Mouse (Mus musculus) forebrain, embryonic 10.5 days (tissue): ENCODE results near the gene Tspan3. TPM values are rescaled to one million over a fixed set of nuclear protein-coding genes. Genes with fewer than 3 reads are reported as not detected.
A peak's percentile ranks its signal among the peaks of the same experiment; 100 is the strongest.

Experiments used
- DNase-seq: peaks from one replicate; pipeline ENCODE4 v3.0.0-alpha.2; 2017; ENCODE audit warnings: low spot score; ENCODE audit errors: extremely low spot score
- H3K27ac ChIP-seq: fragments of 300-500 bp; sonication (generic); 2 replicates; pipeline ENCODE4 v1.5.1; 2016; ENCODE audit warnings: mild to moderate bottlenecking
- H3K27me3 ChIP-seq: fragments of 300-500 bp; sonication (generic); 2 replicates; pipeline ENCODE4 v1.6.1; 2016; ENCODE audit warnings: mild to moderate bottlenecking; ENCODE audit not compliant: poor library complexity, severe bottlenecking
- H3K36me3 ChIP-seq: fragments of 300-500 bp; sonication (generic); replicated peaks from 2 replicates; pipeline ENCODE4 v1.6.1; 2016; ENCODE audit warnings: mild to moderate bottlenecking, moderate library complexity
- H3K4me1 ChIP-seq: fragments of 300-500 bp; sonication (generic); 2 replicates; pipeline ENCODE4 v1.6.1; 2016
- H3K4me3 ChIP-seq: fragments of 300-500 bp; sonication (generic); 2 replicates; pipeline ENCODE4 v1.5.1; 2016; ENCODE audit warnings: mild to moderate bottlenecking, moderate library complexity
- H3K9me3 ChIP-seq: fragments of 300-500 bp; sonication (generic); 2 replicates; pipeline ENCODE4 v1.6.1; 2016; ENCODE audit warnings: mild to moderate bottlenecking, moderate library complexity
- WGBS: fragments of 180-500 bp; shearing (Covaris S2); methylation state at CpG from one replicate; pipeline ENCODE4 v1.1.7; 2016; 5-methylcytosine and 5-hydroxymethylcytosine counted together
- polyA plus RNA-seq: library from polyadenylated mRNA; unstranded; fragments of >200 nt; fragmentation: Nextera tagmentation; extraction: Ambion mirVana; gene quantifications from 2 replicates; pipeline ENCODE4 v1.2.1, GENCODE M21; 2016

Tspan3 gene
- polyA plus RNA-seq, 1 experiment from 2014 or later = 510 TPM

DNA sequence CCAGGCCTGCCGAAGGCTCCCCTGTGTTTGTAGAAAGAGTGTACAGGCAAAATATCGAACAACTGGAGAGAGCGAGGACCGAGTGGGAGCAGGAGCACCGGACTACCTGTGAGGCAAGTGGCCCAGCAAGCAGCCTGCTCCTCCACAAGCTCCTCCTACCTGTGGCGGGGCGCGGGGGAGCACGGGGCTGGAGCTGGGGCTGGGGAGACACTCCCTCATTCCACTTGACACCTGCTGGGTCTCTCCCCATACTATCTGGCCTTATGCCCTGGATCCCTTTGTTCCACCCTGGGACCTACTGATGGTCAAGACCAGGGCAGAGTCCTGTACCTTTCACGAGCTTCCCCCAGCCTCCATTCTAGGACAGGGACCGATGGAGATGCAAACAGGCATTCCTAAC is 40.7 kb downstream of the Tspan3 start:
- Histone ChIP-seq H3K27me3 (peaks cover 11% of the 10 kb centered on the region), H3K9me3 (no peaks in the 10 kb centered on the region), H3K4me3 (no peak overlapping the region), H3K27ac (0 out of 2 replicates have a peak overlapping the region, but pooled peaks have one; percentile 25), H3K4me1 (peaks cover 17% of the 10 kb centered on the region), H3K36me3 (peaks cover 33% of the 10 kb centered on the region)
- 31% methylated on average over 11 of the region's 11 CpGs for whole genome bisulfite sequencing
- no peak for DNase-seq

DNA sequence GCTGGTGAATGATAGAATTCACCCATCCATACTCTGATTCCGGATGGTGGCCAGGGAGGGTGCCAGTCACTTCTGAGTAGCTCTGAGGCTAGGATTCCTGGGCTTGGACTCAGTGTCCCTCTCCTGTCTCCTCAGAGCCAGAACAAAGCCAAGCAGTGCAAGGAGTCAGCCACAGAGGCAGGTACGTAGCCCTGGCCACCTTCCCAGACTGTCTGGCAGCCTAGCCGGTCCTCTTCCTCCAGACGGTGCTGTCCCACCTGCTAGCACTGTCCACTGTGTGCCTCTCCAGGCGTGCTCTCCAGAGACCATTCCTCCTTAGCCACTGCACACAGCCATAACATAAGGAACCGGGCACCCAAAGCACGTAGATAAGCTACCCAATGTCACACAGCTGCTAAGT is 41.7 kb downstream of the Tspan3 start:
- no peak for DNase-seq
- peaks cover 18% of the 10 kb centered on the region for H3K27me3 ChIP-seq
- H3K9me3 ChIP-seq = no peaks in the 10 kb centered on the region
- H3K4me3 ChIP-seq = no peak overlapping the region
- no peak overlapping the region for H3K27ac ChIP-seq
- H3K4me1 ChIP-seq = peaks cover 25% of the 10 kb centered on the region
- 88% methylated on average over 7 of the region's 7 CpGs for WGBS
- peaks cover 23% of the 10 kb centered on the region for H3K36me3 ChIP-seq

DNA sequence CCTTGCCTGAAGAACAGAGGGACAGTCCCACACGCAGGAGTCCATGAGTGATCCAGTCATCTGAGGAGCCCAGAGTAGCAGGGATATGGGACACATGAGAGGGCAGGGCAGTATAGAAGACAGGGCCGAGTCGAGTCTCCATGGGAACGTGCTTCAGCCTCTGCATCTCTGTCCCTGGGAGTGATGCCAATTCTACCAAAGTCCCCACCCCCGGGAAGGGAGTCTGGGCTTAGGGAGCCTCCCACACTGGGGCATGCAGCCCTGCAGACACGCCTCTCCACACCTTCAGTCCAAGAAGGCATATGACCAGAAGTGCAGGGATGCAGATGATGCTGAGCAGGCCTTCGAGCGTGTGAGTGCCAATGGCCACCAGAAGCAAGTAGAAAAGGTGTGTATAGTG is 42.3 kb downstream of the Tspan3 start:
- Histone ChIP-seq H3K36me3 (peaks cover 17% of the 10 kb centered on the region), H3K27ac (no peak overlapping the region), H3K4me1 (peaks cover 29% of the 10 kb centered on the region), H3K27me3 (peaks cover 18% of the 10 kb centered on the region), H3K4me3 (no peak overlapping the region), H3K9me3 (no peaks in the 10 kb centered on the region)
- WGBS = 86% methylated on average over 8 of the region's 8 CpGs
- DNase-seq = no peak

DNA sequence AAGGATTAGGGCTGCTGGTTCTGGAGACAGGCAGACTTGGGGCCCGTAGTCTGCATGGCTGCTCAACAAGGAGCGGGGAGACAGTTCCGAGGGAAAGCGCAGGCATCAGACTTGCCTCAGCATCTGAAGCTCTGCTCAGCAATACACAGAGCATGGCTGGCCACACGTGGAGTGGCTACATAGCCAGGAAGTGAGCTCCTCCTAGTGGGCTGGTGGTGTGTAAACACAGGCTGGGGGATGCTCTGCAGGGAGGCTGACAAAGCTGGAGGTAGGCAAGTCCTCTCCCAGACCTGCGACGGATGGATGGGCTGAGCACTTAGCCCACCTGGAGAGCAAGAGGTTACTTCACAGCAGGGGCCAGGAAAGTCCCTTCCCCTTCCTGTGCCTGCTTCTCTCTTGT is 44.2 kb downstream of the Tspan3 start:
- Histone ChIP-seq H3K9me3 (no peaks in the 10 kb centered on the region), H3K4me3 (no peak overlapping the region), H3K4me1 (peaks cover 29% of the 10 kb centered on the region), H3K36me3 (no peaks in the 10 kb centered on the region), H3K27ac (0 out of 2 replicates have a peak overlapping the region, but pooled peaks have one; percentile 30), H3K27me3 (peaks cover 18% of the 10 kb centered on the region)
- 29% methylated on average over 7 of the region's 7 CpGs for WGBS
- DNase-seq = peak; percentile 50

DNA sequence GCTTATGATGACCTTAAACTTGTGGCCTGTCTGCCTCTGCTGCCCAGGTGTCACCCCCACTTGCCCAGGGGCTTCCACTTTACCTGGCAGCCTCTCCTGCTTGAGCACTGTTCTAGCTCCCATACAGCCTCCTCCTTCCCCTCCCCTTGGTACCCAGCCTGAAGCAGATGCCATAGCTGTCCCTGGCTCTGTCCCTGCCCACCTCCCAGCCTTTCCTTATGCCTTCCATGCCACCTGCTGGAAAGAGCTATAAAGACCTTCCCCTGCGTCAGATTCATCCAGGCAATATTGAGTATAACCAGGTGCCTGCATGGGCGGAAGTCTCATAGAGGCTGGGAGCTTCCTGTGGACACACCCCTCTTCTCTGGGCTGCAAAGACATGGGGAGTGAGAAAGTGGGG is 45.6 kb downstream of the Tspan3 start:
- WGBS = 79% methylated on average over 2 of the region's 2 CpGs
- no peak for DNase-seq

DNA sequence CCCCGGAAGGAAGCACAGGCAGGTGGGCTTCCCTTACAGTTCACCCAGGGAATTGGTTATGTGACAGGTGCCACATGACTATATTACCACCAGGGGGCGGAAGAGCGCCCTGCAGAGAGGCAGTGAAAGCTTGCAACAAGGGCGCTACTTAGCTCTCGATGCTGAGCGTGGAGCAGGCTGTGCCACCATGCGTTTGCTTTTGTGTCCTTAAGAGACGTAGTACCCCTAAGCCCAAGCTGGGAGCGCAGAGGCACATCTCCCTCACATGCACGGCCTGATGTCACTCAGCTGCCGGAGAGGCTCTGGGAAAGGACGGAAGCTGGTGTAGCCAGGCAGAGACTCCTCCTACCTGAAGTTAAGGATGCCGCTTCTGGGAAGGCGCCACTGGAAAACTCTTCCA is 46.7 kb downstream of the Tspan3 start:
- Histone ChIP-seq H3K36me3 (no peaks in the 10 kb centered on the region), H3K27me3 (peaks cover 18% of the 10 kb centered on the region), H3K27ac (peak overlapping the region; percentile 70), H3K4me1 (peaks cover 16% of the 10 kb centered on the region), H3K4me3 (peak overlapping the region; percentile 51), H3K9me3 (no peaks in the 10 kb centered on the region)
- DNase-seq = peak; percentile 73
- 6% methylated on average over 14 of the region's 14 CpGs for WGBS

More for the DNA sequence above, 45.6 kb downstream of the Tspan3 start:
- peaks cover 22% of the 10 kb centered on the region for H3K4me1 ChIP-seq
- no peak overlapping the region for H3K4me3 ChIP-seq
- no peaks in the 10 kb centered on the region for H3K9me3 ChIP-seq
- peaks cover 18% of the 10 kb centered on the region for H3K27me3 ChIP-seq
- H3K36me3 ChIP-seq = no peaks in the 10 kb centered on the region
- no peak overlapping the region for H3K27ac ChIP-seq

DNA sequence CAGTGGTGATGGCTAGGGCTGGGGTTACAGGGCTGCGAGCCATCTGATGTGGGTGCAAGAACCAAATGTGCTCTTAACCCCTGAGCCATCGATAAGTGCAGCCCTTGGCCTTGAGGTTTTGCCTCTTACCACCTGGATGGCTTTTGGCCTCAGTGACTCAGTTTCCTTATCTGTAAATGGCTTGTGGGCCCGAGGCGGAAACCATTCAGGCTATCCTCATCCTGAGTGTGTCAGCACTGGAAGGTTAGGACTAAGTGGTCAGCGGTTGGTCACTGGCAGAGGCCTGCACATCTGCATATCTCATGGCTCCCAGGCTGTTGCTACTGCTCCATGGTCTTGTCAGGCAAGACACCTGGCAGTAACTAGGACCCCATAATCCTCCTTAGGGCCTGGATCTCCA is 47.2 kb downstream of the Tspan3 start:
- Histone ChIP-seq H3K27ac (no peak overlapping the region), H3K9me3 (no peaks in the 10 kb centered on the region), H3K4me3 (0 out of 2 replicates have a peak overlapping the region, but pooled peaks have one; percentile 51), H3K36me3 (no peaks in the 10 kb centered on the region), H3K4me1 (peaks cover 16% of the 10 kb centered on the region), H3K27me3 (peaks cover 18% of the 10 kb centered on the region)
- DNase-seq = no peak
- 79% methylated on average over 5 of the region's 5 CpGs for WGBS

DNA sequence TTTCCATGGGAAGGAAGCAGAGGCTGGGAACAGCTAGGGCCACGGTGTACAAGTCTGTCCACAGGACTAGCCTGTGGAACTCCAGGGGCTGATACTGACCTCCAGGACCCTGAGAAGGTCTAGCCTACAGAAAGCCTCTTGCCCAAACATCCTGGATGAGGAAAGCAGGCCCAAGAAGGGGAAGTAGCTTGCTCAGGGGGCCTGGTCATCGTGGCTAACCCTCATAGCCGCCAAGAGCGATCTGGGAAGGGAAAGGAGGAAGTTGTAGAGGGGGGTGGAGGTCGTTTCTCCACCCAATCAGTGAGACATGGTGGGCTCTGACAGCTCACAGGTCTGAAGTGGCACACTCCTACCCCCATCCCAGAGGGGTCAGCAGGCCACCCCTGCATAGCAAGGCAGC is 57.1 kb downstream of the Tspan3 start:
- no peak overlapping the region for H3K27ac ChIP-seq
- 0 out of 2 replicates have a peak, but pooled peaks cover 3% of the 10 kb centered on the region for H3K27me3 ChIP-seq
- no peaks in the 10 kb centered on the region for H3K36me3 ChIP-seq
- H3K9me3 ChIP-seq = no peaks in the 10 kb centered on the region
- H3K4me3 ChIP-seq = no peak overlapping the region
- 88% methylated on average over 5 of the region's 5 CpGs for WGBS
- peaks cover 12% of the 10 kb centered on the region for H3K4me1 ChIP-seq
- DNase-seq = no peak

DNA sequence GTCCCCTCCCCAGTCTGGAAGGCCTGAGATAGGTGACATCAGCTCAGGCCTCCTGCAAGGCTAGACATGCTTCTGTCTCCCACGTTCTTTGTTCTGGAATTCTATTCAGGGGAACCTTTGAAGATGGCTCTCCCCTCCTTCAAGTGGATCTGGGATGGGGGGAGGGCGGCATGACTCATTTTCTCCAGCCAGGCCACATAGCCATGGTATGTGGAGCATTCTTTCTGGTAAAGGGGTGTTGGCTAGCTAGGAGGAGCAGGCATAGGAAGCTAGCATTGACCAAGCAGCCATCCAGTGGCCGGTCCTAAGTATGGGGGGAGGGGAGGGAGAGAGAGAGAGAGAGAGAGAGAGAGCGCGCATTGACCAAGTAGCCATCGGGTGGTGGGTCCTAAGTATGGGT is 57.8 kb downstream of the Tspan3 start:
- Histone ChIP-seq H3K4me3 (no peak overlapping the region), H3K9me3 (no peaks in the 10 kb centered on the region), H3K27me3 (0 out of 2 replicates have a peak, but pooled peaks cover 3% of the 10 kb centered on the region), H3K27ac (no peak overlapping the region), H3K36me3 (no peaks in the 10 kb centered on the region), H3K4me1 (peaks cover 12% of the 10 kb centered on the region)
- DNase-seq = no peak
- WGBS = 78% methylated on average over 6 of the region's 6 CpGs

DNA sequence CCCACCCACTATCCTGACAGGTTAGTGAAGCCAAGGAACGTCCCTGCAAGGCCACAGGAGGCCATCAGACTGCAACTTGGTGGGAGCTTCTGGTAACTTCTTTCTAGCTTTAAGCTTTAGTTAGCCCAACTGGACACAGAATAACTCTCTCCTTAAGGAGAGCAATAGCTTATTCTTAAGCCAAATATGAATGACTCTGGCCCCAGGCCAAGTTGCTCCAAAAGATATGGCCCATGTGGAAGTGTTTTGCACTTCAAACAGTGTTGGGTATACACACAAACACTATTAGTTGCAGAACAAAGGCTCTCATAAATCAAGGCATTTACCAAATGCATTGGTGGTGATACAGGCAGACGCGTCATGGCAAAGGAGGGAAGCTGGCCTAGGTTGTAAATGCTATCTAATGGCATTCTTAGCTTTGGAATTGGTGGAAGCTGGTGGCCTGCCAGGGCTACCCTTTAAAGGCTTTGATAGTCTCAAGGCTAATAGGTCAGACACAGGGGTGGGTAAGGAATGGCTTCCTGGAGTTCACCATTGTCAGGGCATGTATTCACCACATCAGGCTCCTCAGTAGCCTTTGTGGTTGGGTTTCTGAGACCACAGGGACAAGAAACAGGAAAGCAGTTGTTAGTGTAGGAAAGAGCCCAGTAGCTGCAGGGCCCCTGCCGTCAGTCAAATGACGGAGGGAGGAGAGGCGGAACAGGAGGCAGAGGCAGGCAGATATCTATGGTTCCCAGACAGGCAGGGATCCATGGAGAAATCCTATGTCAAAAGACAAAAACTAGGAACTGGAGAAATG is 58.8 kb downstream of the Tspan3 start:
- Histone ChIP-seq H3K27ac (no peak overlapping the region), H3K4me3 (no peak overlapping the region), H3K4me1 (peaks cover 10% of the 10 kb centered on the region), H3K9me3 (no peaks in the 10 kb centered on the region), H3K27me3 (0 out of 2 replicates have a peak, but pooled peaks cover 3% of the 10 kb centered on the region), H3K36me3 (no peaks in the 10 kb centered on the region)
- DNase-seq = no peak
- WGBS = 71% methylated on average over 6 of the region's 6 CpGs

DNA sequence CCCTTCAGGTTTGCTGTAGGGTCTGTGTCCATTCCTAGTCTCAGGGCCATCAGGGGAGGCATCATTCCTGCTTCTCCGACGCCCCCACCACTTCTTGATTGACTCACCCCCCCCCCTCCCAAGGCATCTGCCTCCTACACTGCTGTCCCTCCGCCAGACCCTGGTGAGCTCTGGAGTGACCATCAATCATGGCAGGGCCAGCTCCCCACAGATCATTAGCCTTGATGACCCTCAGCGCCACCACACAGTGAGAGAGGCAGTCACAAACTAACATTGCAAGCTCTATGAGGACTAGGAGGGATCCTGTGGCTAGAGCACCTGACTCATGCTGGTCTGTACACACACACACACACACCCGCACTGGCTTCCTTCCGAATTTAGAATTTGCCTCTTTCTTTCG is 60.4 kb downstream of the Tspan3 start:
- Histone ChIP-seq H3K9me3 (no peaks in the 10 kb centered on the region), H3K27ac (no peak overlapping the region), H3K27me3 (0 out of 2 replicates have a peak, but pooled peaks cover 3% of the 10 kb centered on the region), H3K4me1 (peaks cover 10% of the 10 kb centered on the region), H3K4me3 (no peak overlapping the region), H3K36me3 (no peaks in the 10 kb centered on the region)
- 94% methylated on average over 7 of the region's 7 CpGs for WGBS
- DNase-seq = no peak

DNA sequence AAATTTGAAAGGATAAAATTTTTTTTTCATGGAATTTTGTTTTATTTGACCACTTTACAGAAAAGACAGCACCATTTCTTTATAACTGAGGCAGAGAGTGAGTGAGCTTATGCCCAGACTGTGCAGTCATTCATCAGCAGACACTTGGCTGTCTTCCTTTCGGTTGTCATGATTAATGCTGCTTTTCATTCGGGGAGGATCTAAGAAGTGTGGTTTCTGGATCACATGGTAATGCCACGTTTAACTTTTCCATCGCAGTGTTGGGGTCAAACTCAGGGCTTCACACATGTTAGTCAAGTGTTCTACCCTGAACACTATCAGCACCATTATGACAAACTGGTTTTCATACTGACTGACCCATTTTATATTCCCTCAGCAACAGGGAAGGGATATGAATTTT is 64.3 kb downstream of the Tspan3 start:
- Histone ChIP-seq H3K4me3 (no peak overlapping the region), H3K4me1 (no peaks in the 10 kb centered on the region), H3K27ac (no peak overlapping the region), H3K36me3 (no peaks in the 10 kb centered on the region), H3K27me3 (0 out of 2 replicates have a peak, but pooled peaks cover 3% of the 10 kb centered on the region), H3K9me3 (no peaks in the 10 kb centered on the region)
- DNase-seq = no peak
- WGBS = 82% methylated on average over 4 of the region's 4 CpGs

DNA sequence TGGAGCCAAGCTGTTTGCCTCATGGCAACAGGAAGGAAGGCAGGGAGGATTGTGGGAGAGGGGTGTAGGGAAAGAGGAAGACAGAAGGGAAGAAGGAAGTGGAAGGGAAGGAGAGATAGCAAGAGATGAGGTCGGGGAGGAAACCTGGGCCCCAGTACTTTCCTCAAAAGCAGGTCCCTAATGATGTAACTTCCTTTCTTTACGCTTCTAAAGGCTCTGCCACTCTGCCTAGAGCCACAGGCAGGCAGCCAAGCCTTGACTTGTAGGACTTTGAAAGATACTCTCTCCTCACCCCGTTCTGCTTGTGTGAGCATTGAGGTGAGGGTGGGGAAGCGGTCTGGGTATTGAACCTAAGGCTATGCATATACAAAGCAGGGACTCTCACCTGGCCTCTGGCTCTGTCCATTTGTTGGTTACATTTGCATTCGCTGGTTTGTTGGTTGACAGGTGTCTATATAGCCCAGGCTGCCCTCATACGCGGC is 65.2 kb downstream of the Tspan3 start:
- Histone ChIP-seq H3K4me1 (no peaks in the 10 kb centered on the region), H3K27me3 (0 out of 2 replicates have a peak, but pooled peaks cover 3% of the 10 kb centered on the region), H3K36me3 (no peaks in the 10 kb centered on the region), H3K27ac (no peak overlapping the region), H3K4me3 (no peak overlapping the region), H3K9me3 (no peaks in the 10 kb centered on the region)
- 90% methylated on average over 7 of the region's 7 CpGs for WGBS
- no peak for DNase-seq
